Mouse (Mus musculus) ES-E14 (cell line): ENCODE measurements at regions not wholly inside any gene's neighbourhood (a gene's known extent, or its start where the extent isn't known, plus 50 kb on each side); places are given as distances from the start of the nearest gene placed in this dataset.

Experiments used
- DNase-seq: peaks from one replicate; pipeline ENCODE4 v3.0.0-alpha.2; 2013; ENCODE audit warnings: low read depth, low spot score
- H3K27ac ChIP-seq: 2 replicates; pipeline ENCODE4 v1.5.1; 2012; ENCODE audit warnings: low read depth, mild to moderate bottlenecking, low read length, moderate library complexity, mixed read lengths; ENCODE audit not compliant: poor library complexity, insufficient read depth, severe bottlenecking
- H3K36me3 ChIP-seq: 2 replicates; pipeline ENCODE4 v1.6.1; 2012; ENCODE audit warnings: mild to moderate bottlenecking, low read length, moderate library complexity, mixed read lengths; ENCODE audit not compliant: control insufficient read depth, poor library complexity, insufficient read depth, severe bottlenecking
- H3K4me1 ChIP-seq, 2 experiments: fragments of 150-350 bp in 1 of 2; sonication (generic) in 1 of 2; 2 replicates each; pipeline ENCODE4 v1.6.1; 2012; ENCODE audit warnings: low read length in 2 of 2, mild to moderate bottlenecking in 1 of 2, mixed read lengths in 1 of 2; ENCODE audit not compliant: control insufficient read depth in 2 of 2, insufficient read depth in 2 of 2, poor library complexity in 1 of 2
- H3K4me3 ChIP-seq, 2 experiments: fragments of 150-350 bp in 1 of 2; sonication (generic) in 1 of 2; 2 replicates each; pipeline ENCODE4 v1.5.1; 2012; ENCODE audit warnings: low read length in 2 of 2, low read depth in 1 of 2, mild to moderate bottlenecking in 1 of 2, mixed read lengths in 1 of 2; ENCODE audit not compliant: insufficient read depth in 1 of 2, poor library complexity in 1 of 2, severe bottlenecking in 1 of 2
- H3K9ac ChIP-seq: 2 replicates; pipeline ENCODE4 v1.6.1; 2012; ENCODE audit warnings: low read depth, mild to moderate bottlenecking, low read length, mixed read lengths; ENCODE audit not compliant: poor library complexity, insufficient read depth, severe bottlenecking
- H3K9me3 ChIP-seq: fragments of 150-350 bp; sonication (generic); 2 replicates; pipeline ENCODE4 v1.6.1; 2012; ENCODE audit warnings: low read depth, mild to moderate bottlenecking, low read length; ENCODE audit not compliant: control insufficient read depth, insufficient read depth
- CHD2 ChIP-seq: IDR thresholded peaks from 2 replicates; pipeline ENCODE4 v1.6.1; 2014; ENCODE audit warnings: mild to moderate bottlenecking, low read depth, low read length, inconsistent platforms
- HCFC1 ChIP-seq: IDR thresholded peaks from 2 replicates; pipeline ENCODE4 v1.6.1; 2012; ENCODE audit warnings: low read length, inconsistent platforms, borderline replicate concordance; ENCODE audit not compliant: insufficient read depth
- MAFK ChIP-seq: IDR thresholded peaks from 2 replicates; pipeline ENCODE4 v1.6.1; 2014; ENCODE audit warnings: mild to moderate bottlenecking, low read depth, low read length, inconsistent platforms; ENCODE audit not compliant: insufficient read depth
- ZC3H11A ChIP-seq: IDR thresholded peaks from 2 replicates; pipeline ENCODE4 v1.6.1; 2012; ENCODE audit warnings: low read depth, mild to moderate bottlenecking, inconsistent platforms, low read length, borderline replicate concordance
- ZNF384 ChIP-seq: IDR thresholded peaks from 2 replicates; pipeline ENCODE4 v1.6.1; 2012; ENCODE audit warnings: low read depth, low read length, inconsistent platforms
- in situ Hi-C, 2 experiments: fragments of 600-800 bp; cut with MboI; formaldehyde crosslinking; loops; one replicate each; pipeline ENCODE4 v1.15.1; 2025; ENCODE audit warnings: low sequenced_read_pairs in 2 of 2, inconsistent platforms in 1 of 2; ENCODE audit not compliant: unreplicated experiment in 2 of 2

GRCm38 (mm10) chr14:36819826-36820225, 148.8 kb downstream of the Ccser2 start:
- Histone ChIP-seq H3K9ac (no peak overlapping the region), H3K9me3 (no peaks in the 10 kb centered on the region), H3K27ac (no peak overlapping the region), H3K4me1 (no peaks in the 10 kb centered on the region), H3K4me3 (no peak overlapping the region), H3K36me3 (no peaks in the 10 kb centered on the region)
- DNase-seq: no peak
- in situ Hi-C loops: no loop called here
- no peak for TF ChIP-seq CHD2
- no peak for TF ChIP-seq MAFK
- no peak for TF ChIP-seq ZNF384
- TF ChIP-seq ZC3H11A: no peak
- no peak for TF ChIP-seq HCFC1

- TF ChIP-seq ZC3H11A: no peak
- TF ChIP-seq ZNF384: no peak
- TF ChIP-seq MAFK: no peak
- TF ChIP-seq CHD2: no peak
- no peak for TF ChIP-seq HCFC1
- Histone ChIP-seq H3K9me3 (no peaks in the 10 kb centered on the region), H3K4me3 (no peak overlapping the region), H3K27ac (no peak overlapping the region), H3K9ac (no peak overlapping the region), H3K4me1 (no peaks in the 10 kb centered on the region), H3K36me3 (no peaks in the 10 kb centered on the region)
- no peak for DNase-seq
- in situ Hi-C loops: no loop called here
Measured at GRCm38 (mm10) chr14:36802418-36802817, 166.2 kb downstream of the Ccser2 start.

- TF ChIP-seq MAFK (no peak), HCFC1 (no peak), ZNF384 (no peak)
- H3K4me3 ChIP-seq: no peak overlapping the region
- no peak for DNase-seq
- in situ Hi-C loops: no loop called here
- no peak overlapping the region for H3K9ac ChIP-seq
- H3K9me3 ChIP-seq: no peaks in the 10 kb centered on the region
- no peaks in the 10 kb centered on the region for H3K36me3 ChIP-seq
- H3K27ac ChIP-seq: no peak overlapping the region
- H3K4me1 ChIP-seq: no peaks in the 10 kb centered on the region
Measured at GRCm38 (mm10) chr14:36799820-36800219, 168.8 kb downstream of the Ccser2 start.

- no peak overlapping the region for H3K9ac ChIP-seq
- no peak overlapping the region for H3K4me3 ChIP-seq
- no peak for DNase-seq
- H3K9me3 ChIP-seq: no peaks in the 10 kb centered on the region
- in situ Hi-C loops: no loop called here
- H3K27ac ChIP-seq: no peak overlapping the region
- H3K4me1 ChIP-seq: no peaks in the 10 kb centered on the region
- no peak for TF ChIP-seq MAFK
- TF ChIP-seq HCFC1: no peak
- TF ChIP-seq ZC3H11A: no peak
- H3K36me3 ChIP-seq: no peaks in the 10 kb centered on the region
Measured at GRCm38 (mm10) chr14:36781882-36782281, 186.7 kb downstream of the Ccser2 start.

- no peak overlapping the region for H3K4me3 ChIP-seq
- H3K36me3 ChIP-seq: no peaks in the 10 kb centered on the region
- DNase-seq: no peak
- H3K9me3 ChIP-seq: no peaks in the 10 kb centered on the region
- TF ChIP-seq CHD2: no peak
- no peak for TF ChIP-seq ZNF384
- TF ChIP-seq MAFK: no peak
- TF ChIP-seq ZC3H11A: no peak
- TF ChIP-seq HCFC1: no peak
- H3K4me1 ChIP-seq: no peaks in the 10 kb centered on the region
- in situ Hi-C loops: no loop called here
- no peak overlapping the region for H3K9ac ChIP-seq
- no peak overlapping the region for H3K27ac ChIP-seq
Measured at GRCm38 (mm10) chr14:36778956-36779355, 189.6 kb downstream of the Ccser2 start.
